Mouse (Mus musculus): ENCODE results near the gene Vmn2r8.

GRCm38 (mm10) chr5:108750328-108751210 is 58.1 kb downstream of the Vmn2r8 start:
- no peak for TF ChIP-seq CTCF (IDR thresholded peaks at IDR 0.05; ENCODE audit: extremely low read depth, insufficient read depth, insufficient read length, insufficient replicate concordance)
- no peak for TF ChIP-seq POLR2A (IDR thresholded peaks at IDR 0.05; ENCODE audit: low read depth, low read length)
